Mouse (Mus musculus) CH12.LX (cell line): ENCODE measurements at regions not wholly inside any gene's neighbourhood (a gene's known extent, or its start where the extent isn't known, plus 50 kb on each side); places are given as distances from the start of the nearest gene placed in this dataset.

Experiments
- DNase-seq: peaks from one replicate; pipeline ENCODE4 v3.0.0-alpha.2; 2013; ENCODE audit errors: extremely low read depth
- H3K27ac ChIP-seq: 2 replicates; pipeline ENCODE4 v1.5.1; 2012; ENCODE audit warnings: low read depth, mild to moderate bottlenecking, control low read depth, moderate library complexity; ENCODE audit not compliant: insufficient read depth
- H3K27me3 ChIP-seq: replicated peaks from 2 replicates; pipeline ENCODE3; 2012; ENCODE audit warnings: inconsistent platforms
- H3K36me3 ChIP-seq, 2 experiments: replicated peaks in 1 of 2; 2 replicates each; pipeline versions ENCODE3 to v1.6.1; 2012; ENCODE audit warnings: inconsistent platforms in 1 of 2, low read length in 1 of 2, mild to moderate bottlenecking in 1 of 2, mixed read lengths in 1 of 2, moderate library complexity in 1 of 2; ENCODE audit not compliant: control insufficient read depth in 1 of 2, insufficient read depth in 1 of 2
- H3K4me1 ChIP-seq, 2 experiments: 2 replicates each; pipeline ENCODE4 v1.6.1; 2012; ENCODE audit warnings: inconsistent platforms in 1 of 2, moderate library complexity in 1 of 2; ENCODE audit not compliant: insufficient read depth in 2 of 2, control insufficient read depth in 1 of 2
- H3K4me2 ChIP-seq: 2 replicates; pipeline ENCODE4 v1.6.1; 2012; ENCODE audit warnings: low read depth, mild to moderate bottlenecking, control low read depth; ENCODE audit not compliant: poor library complexity, insufficient read depth, severe bottlenecking
- H3K4me3 ChIP-seq, 3 experiments: fragments of 150-350 bp in 1 of 3; sonication (generic) in 1 of 3; replicated peaks in 1 of 3; 2 replicates each; pipeline versions ENCODE3 to v1.5.1; 2011 to 2012; ENCODE audit warnings: low read depth in 2 of 3, low read length in 2 of 3, mild to moderate bottlenecking in 2 of 3, moderate library complexity in 2 of 3, control low read depth in 1 of 3, improper control_type of control experiment in 1 of 3, inconsistent platforms in 1 of 3, mixed read lengths in 1 of 3; ENCODE audit not compliant: poor library complexity in 1 of 3
- H3K79me2 ChIP-seq: replicated peaks from 2 replicates; pipeline ENCODE4 v1.6.1; 2012; ENCODE audit warnings: mild to moderate bottlenecking, moderate library complexity; ENCODE audit not compliant: control insufficient read depth, poor library complexity, insufficient read depth, severe bottlenecking; ENCODE audit errors: extremely low read depth
- H3K9ac ChIP-seq: 2 replicates; pipeline ENCODE4 v1.6.1; 2012; ENCODE audit warnings: low read depth, mild to moderate bottlenecking, control low read depth, moderate library complexity; ENCODE audit not compliant: insufficient read depth
- H3K9me3 ChIP-seq: replicated peaks from 2 replicates; pipeline ENCODE3; 2012; ENCODE audit warnings: low read length, inconsistent platforms, mixed read lengths
- CHD1 ChIP-seq: IDR thresholded peaks from 2 replicates; pipeline ENCODE4 v1.6.1; 2012; ENCODE audit warnings: low read depth, low read length, improper control_type of control experiment, inconsistent platforms
- CTCF ChIP-seq, 2 experiments: IDR thresholded peaks in 1 of 2; conservative IDR thresholded peaks in 1 of 2; 2 replicates each; pipeline ENCODE4 v1.5.1; 2011 to 2012; ENCODE audit warnings: low read depth in 2 of 2, low read length in 2 of 2, improper control_type of control experiment in 1 of 2, inconsistent platforms in 1 of 2, mild to moderate bottlenecking in 1 of 2, moderate library complexity in 1 of 2
- EP300 ChIP-seq: IDR thresholded peaks from 2 replicates; pipeline ENCODE4 v1.6.1; 2011; ENCODE audit warnings: low read length, improper control_type of control experiment
- ETS1 ChIP-seq: conservative IDR thresholded peaks from 2 replicates; pipeline ENCODE4 v1.6.1; 2012; ENCODE audit warnings: low read depth, mild to moderate bottlenecking, inconsistent platforms, low read length, improper control_type of control experiment, moderate library complexity
- MAX ChIP-seq: IDR thresholded peaks from 2 replicates; pipeline ENCODE4 v1.6.1; 2011; ENCODE audit warnings: low read length, improper control_type of control experiment
- MXI1 ChIP-seq: IDR thresholded peaks from 2 replicates; pipeline ENCODE4 v1.6.1; 2011; ENCODE audit warnings: mild to moderate bottlenecking, low read depth, low read length, improper control_type of control experiment
- NELFE ChIP-seq: IDR thresholded peaks from 2 replicates; pipeline ENCODE4 v1.6.1; 2011; ENCODE audit warnings: low read depth, low read length, improper control_type of control experiment
- RAD21 ChIP-seq: IDR thresholded peaks from 2 replicates; pipeline ENCODE4 v1.6.1; 2011; ENCODE audit warnings: low read depth, mild to moderate bottlenecking, low read length, improper control_type of control experiment, moderate library complexity
- RCOR1 ChIP-seq: conservative IDR thresholded peaks from 2 replicates; pipeline ENCODE4 v1.6.1; 2012; ENCODE audit warnings: low read depth, mild to moderate bottlenecking, inconsistent platforms, low read length, improper control_type of control experiment
- SIN3A ChIP-seq: IDR thresholded peaks from 2 replicates; pipeline ENCODE4 v1.6.1; 2012; ENCODE audit warnings: low read length, improper control_type of control experiment, inconsistent platforms
- SMC3 ChIP-seq: IDR thresholded peaks from 2 replicates; pipeline ENCODE4 v1.6.1; 2011; ENCODE audit warnings: low read depth, low read length, improper control_type of control experiment
- TCF12 ChIP-seq: IDR thresholded peaks from 2 replicates; pipeline ENCODE4 v1.6.1; 2014; ENCODE audit warnings: low read depth, mild to moderate bottlenecking, inconsistent platforms, low read length, improper control_type of control experiment
- USF1 ChIP-seq: IDR thresholded peaks from 2 replicates; pipeline ENCODE4 v1.6.1; 2014; ENCODE audit warnings: low read depth, mild to moderate bottlenecking, inconsistent platforms, low read length, improper control_type of control experiment
- USF2 ChIP-seq: conservative IDR thresholded peaks from 2 replicates; pipeline ENCODE4 v1.6.1; 2011; ENCODE audit warnings: low read depth, low read length, improper control_type of control experiment
- ZC3H11A ChIP-seq: IDR thresholded peaks from 2 replicates; pipeline ENCODE4 v1.6.1; 2012; ENCODE audit warnings: low read depth, mild to moderate bottlenecking, inconsistent platforms, low read length, improper control_type of control experiment
- ZKSCAN1 ChIP-seq: IDR thresholded peaks from 2 replicates; pipeline ENCODE4 v1.6.1; 2012; ENCODE audit warnings: low read depth, inconsistent platforms, low read length, improper control_type of control experiment, borderline replicate concordance
- ZMIZ1 ChIP-seq: IDR thresholded peaks from 2 replicates; pipeline ENCODE4 v1.6.1; 2012; ENCODE audit warnings: low read depth, mild to moderate bottlenecking, inconsistent platforms, low read length, improper control_type of control experiment
- ZNF384 ChIP-seq: IDR thresholded peaks from 2 replicates; pipeline ENCODE4 v1.6.1; 2012; ENCODE audit warnings: low read depth, low read length, improper control_type of control experiment, inconsistent platforms
- dilution Hi-C: fragments of 300-500 bp; cut with MboI; formaldehyde crosslinking; loops from 2 replicates; pipeline ENCODE4 v1.14.3; 2020; ENCODE audit warnings: low sequenced_read_pairs; ENCODE audit not compliant: extremely low pct_unique_long_range_greater_than_20kb, extremely low pct_ligation_motif_present
- in situ Hi-C: fragments of 300-500 bp; cut with MboI; formaldehyde crosslinking; loops from 3 replicates; pipeline ENCODE4 v1.14.3; 2019; ENCODE audit warnings: low sequenced_read_pairs, low pct_ligation_motif_present, low pct_unique_long_range_greater_than_20kb, mixed read lengths

DNA sequence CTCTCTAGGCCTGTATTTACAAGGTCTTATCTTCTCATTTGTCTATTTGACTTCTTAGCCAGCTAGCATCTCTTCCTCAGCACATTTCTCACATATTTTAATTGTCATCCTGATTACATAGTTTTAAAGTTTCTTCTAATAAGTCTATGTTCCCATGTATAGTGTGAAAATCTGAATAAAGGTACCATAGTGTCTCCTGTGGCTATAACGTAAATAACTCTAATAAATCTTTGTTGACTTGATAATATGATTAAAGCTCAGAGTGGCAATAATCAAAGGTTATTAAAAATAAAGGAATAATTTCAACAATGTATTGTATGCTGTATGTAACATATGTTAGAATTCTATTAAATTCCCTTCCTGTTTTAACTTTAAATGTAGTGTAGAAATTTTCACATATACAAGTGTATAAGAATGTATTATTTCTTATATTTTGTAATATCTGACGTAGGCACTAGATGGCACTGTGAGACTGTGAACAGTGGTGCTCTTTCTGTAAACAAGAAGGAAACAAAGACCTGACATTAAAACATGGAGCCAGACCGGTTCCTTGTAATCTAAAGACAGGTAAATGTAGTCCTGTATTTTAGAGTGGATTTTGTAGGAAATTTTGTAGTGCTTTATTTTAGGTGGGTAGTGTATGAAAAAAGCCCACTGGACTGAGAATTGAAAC, 114.5 kb downstream of the Vmn2r79 start:
- dilution Hi-C loops: no loop called here
- no peaks in the 10 kb centered on the region for H3K36me3 ChIP-seq
- no peak overlapping the region for H3K4me3 ChIP-seq
- H3K27me3 ChIP-seq: no peaks in the 10 kb centered on the region
- H3K9ac ChIP-seq: no peak overlapping the region
- H3K79me2 ChIP-seq: no peaks in the 10 kb centered on the region
- no peak overlapping the region for H3K27ac ChIP-seq
- in situ Hi-C loops: no loop called here
- no peaks in the 10 kb centered on the region for H3K9me3 ChIP-seq
- TF ChIP-seq SMC3 (peak; percentile 23; the same call in 1 of the 2 replicates), SIN3A (no peak), CTCF (conservative IDR thresholded peaks at IDR 0.05 in 1 of 2, IDR thresholded peaks at IDR 0.05 in 1 of 2; ENCODE audit: low read depth in 2 of 2, low read length in 2 of 2) (peak in 1 of 2 experiments; percentile 64; a peak in 2 of 4 replicates), RAD21 (peak; percentile 69)
- TF ChIP-seq, all 38 proteins: peak for 3
- Histone ChIP-seq H3K4me1 (no peaks in the 10 kb centered on the region), H3K4me2 (no peak overlapping the region)
- peak; percentile 27 for DNase-seq

DNA sequence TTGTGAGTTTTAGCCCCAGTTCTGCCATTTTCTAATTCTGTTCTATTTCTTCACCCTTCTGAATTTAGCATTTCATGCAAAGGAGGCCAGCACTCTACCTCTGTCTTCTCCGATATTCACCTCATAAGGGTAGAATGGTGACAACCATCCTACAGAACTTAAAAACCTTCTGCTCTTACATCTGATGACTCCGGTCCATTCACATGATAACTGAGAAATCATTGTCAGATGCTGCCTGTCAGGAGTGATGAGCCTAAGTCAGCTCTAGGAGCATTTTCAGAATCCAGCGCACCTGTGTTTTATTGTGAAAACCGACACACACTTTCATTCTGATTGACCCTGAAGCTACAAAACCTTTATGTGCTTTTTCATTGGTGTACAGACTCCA, 115.1 kb downstream of the Vmn2r79 start:
- Histone ChIP-seq H3K9me3 (no peaks in the 10 kb centered on the region), H3K27me3 (no peaks in the 10 kb centered on the region), H3K9ac (no peak overlapping the region), H3K27ac (no peak overlapping the region), H3K4me1 (no peaks in the 10 kb centered on the region), H3K4me2 (no peak overlapping the region), H3K4me3 (no peak overlapping the region), H3K79me2 (no peaks in the 10 kb centered on the region), H3K36me3 (no peaks in the 10 kb centered on the region)
- no peak for TF ChIP-seq CHD1
- no peak for TF ChIP-seq RCOR1
- TF ChIP-seq EP300: no peak
- no peak for TF ChIP-seq USF2
- no peak for TF ChIP-seq MXI1
- TF ChIP-seq ETS1: no peak
- TF ChIP-seq TCF12: no peak
- no peak for TF ChIP-seq ZC3H11A
- no peak for TF ChIP-seq ZNF384
- TF ChIP-seq ZMIZ1: no peak
- no peak for TF ChIP-seq ZKSCAN1
- TF ChIP-seq USF1: no peak
- no peak for TF ChIP-seq MAX
- no peak for TF ChIP-seq NELFE
- DNase-seq: no peak
- in situ Hi-C loops (no loop called here), dilution Hi-C loops (no loop called here)
